Mouse (Mus musculus) splenic B cell, adult 2 months (primary cell): ENCODE measurements around the gene Ect2.

Experiments used
- DNase-seq: peaks from one replicate; pipeline ENCODE4 v3.0.0-alpha.2; 2011; ENCODE audit warnings: low read depth, low spot score
- H3K27me3 ChIP-seq: 2 replicates; pipeline ENCODE4 v1.6.1; 2012; ENCODE audit warnings: mild to moderate bottlenecking, low read length, moderate library complexity, mixed read lengths; ENCODE audit not compliant: control insufficient read depth, poor library complexity, insufficient read depth, severe bottlenecking
- H3K36me3 ChIP-seq: 2 replicates; pipeline ENCODE4 v1.6.1; 2012; ENCODE audit warnings: mild to moderate bottlenecking, low read length, moderate library complexity, mixed read lengths; ENCODE audit not compliant: control insufficient read depth, poor library complexity, insufficient read depth, severe bottlenecking

Gene Ect2

DNA sequence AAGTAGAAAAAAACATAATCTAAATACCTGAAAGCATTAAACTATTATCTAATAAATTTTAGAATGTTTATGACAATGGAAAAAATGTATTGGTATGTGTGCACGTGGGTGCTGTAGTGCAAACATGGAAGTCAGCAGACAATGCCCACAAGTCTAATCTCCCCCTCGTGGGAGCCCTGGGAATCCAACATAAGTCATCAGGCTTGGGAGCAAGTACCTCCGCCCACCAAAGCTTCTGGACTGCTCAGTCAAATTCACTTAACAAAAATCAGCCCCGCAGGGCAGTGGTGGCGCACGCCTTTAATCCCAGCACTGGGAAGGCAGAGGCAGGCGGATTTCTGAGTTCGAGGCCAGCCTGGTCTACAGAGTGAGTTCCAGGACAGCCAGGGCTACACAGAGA, 13.6 kb downstream of the Ect2 start:
- DNase-seq: no peak
- Histone ChIP-seq H3K27me3 (no peaks in the 10 kb centered on the region), H3K36me3 (peaks cover 2% of the 10 kb centered on the region; the same call in 1 of the 2 replicates)

- 0 out of 2 replicates have a peak, but pooled peaks cover 1% of the 10 kb centered on the region for H3K36me3 ChIP-seq
- no peaks in the 10 kb centered on the region for H3K27me3 ChIP-seq
- DNase-seq: no peak
These were observed 31.7 kb downstream of the Ect2 start for GRCm38 (mm10) chr3:27121864-27122450.

DNA sequence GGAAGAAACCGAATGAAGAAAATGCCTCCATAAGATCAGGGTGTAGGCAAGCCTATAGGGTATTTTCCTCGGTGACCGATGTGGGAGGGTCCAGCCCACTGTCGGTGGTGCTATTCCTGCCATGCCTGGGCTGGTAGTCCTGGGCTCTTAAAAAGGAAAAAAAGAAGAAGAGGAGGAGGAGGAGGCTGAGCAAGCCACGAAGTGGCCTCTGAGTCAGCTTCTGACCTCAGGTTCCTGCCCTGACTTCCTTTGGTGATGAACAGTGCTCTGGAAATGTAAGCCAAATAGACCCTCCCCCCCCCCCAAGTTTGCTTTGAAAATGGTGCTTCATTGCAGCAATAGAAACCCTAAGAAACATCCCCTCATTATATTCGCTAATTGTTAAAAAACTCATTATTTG, 32.7 kb downstream of the Ect2 start:
- Histone ChIP-seq H3K36me3 (0 out of 2 replicates have a peak, but pooled peaks cover 1% of the 10 kb centered on the region), H3K27me3 (no peaks in the 10 kb centered on the region)
- DNase-seq: no peak

DNA sequence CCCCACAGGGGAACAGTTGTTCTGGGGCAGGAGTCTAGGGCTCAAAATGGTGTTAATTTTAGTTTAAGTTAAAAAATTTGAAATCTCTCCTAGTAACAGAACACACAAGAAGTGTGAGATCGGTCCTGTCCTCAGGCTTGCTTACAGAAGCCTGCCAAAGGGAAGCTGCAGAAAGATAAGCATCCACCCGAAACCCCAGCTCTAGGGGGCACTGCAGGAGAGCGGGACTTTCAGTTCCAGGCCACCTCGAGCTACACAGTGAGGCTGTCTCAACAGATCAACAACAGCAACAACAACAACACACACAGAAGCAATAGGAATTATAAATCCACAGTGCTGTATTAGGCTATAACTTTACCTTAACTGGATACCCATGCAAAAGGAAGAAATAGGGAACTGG, 35.5 kb downstream of the Ect2 start:
- Histone ChIP-seq H3K36me3 (no peaks in the 10 kb centered on the region), H3K27me3 (no peaks in the 10 kb centered on the region)
- DNase-seq: peak; percentile 5

DNA sequence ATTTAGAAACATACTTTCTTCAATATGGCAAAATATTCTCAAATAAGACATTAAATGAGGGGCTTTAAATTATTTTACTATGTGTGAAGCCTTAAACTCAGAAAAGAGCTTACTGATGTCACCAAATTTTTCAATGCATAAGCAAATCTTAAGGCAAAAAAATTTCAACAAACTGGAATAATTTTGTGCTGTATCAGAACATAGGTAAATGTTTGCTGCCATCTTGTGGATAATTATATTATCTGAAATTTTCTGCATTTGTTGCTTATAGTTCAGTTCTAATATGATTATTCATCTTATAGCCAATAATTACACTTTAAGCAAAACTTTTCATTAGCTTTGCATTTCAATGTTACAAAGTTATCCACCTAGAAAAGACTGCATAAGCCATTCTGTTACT, 42.8 kb downstream of the Ect2 start:
- Histone ChIP-seq H3K36me3 (no peaks in the 10 kb centered on the region), H3K27me3 (no peaks in the 10 kb centered on the region)
- DNase-seq: peak; percentile 17

GRCm38 (mm10) chr3:27109109-27109508, 44.6 kb downstream of the Ect2 start:
- Histone ChIP-seq H3K36me3 (no peaks in the 10 kb centered on the region), H3K27me3 (no peaks in the 10 kb centered on the region)
- no peak for DNase-seq

DNA sequence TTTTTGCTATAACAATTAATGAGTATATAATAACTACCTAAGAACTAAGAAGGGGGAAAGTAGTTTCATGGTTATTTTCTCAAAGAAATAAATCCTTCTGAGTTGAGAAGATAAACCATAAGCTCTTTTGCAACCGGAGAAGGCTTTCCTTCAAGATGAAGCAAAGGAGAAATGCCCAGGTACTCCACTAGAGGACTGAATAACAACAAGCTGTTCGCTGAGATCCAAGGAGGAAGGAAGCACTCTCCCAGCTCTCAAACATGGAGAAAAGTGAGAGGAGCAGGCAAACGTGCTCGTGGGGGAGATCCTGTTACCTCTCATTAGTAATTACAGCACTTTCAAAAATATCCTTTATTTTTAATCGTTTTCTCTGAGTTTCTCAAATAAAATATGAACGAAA, 46.5 kb downstream of the Ect2 start:
- DNase-seq: no peak
- Histone ChIP-seq H3K36me3 (no peaks in the 10 kb centered on the region), H3K27me3 (no peaks in the 10 kb centered on the region)

- Histone ChIP-seq H3K36me3 (0 out of 2 replicates have a peak, but pooled peaks cover 2% of the 10 kb centered on the region), H3K27me3 (no peaks in the 10 kb centered on the region)
- no peak for DNase-seq
These were observed 50.7 kb downstream of the Ect2 start for GRCm38 (mm10) chr3:27102965-27103364.

DNA sequence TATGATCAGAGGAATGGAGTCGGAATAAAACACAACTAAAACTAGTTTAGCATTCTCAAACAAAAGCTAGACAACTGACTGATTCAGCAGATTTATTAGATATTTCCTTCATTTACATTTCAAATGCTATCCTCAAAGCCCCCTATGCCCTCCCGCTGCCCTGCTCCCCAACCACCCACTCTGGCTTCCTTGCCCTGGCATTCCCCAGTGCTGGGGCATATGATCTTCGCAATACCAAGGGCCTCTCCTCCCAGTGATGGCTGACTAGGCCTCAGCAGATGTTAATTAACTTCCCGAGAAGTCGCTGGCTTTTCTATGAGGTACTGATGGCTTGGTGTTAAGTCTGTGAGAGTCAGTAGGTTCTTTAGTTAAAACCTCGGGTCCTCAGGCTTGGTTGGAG, 55.0 kb downstream of the Ect2 start:
- Histone ChIP-seq H3K27me3 (no peaks in the 10 kb centered on the region), H3K36me3 (0 out of 2 replicates have a peak, but pooled peaks cover 2% of the 10 kb centered on the region)
- DNase-seq: no peak

- no peak for DNase-seq
These were observed 67.5 kb downstream of the Ect2 start for GRCm38 (mm10) chr3:27086221-27086620.

DNA sequence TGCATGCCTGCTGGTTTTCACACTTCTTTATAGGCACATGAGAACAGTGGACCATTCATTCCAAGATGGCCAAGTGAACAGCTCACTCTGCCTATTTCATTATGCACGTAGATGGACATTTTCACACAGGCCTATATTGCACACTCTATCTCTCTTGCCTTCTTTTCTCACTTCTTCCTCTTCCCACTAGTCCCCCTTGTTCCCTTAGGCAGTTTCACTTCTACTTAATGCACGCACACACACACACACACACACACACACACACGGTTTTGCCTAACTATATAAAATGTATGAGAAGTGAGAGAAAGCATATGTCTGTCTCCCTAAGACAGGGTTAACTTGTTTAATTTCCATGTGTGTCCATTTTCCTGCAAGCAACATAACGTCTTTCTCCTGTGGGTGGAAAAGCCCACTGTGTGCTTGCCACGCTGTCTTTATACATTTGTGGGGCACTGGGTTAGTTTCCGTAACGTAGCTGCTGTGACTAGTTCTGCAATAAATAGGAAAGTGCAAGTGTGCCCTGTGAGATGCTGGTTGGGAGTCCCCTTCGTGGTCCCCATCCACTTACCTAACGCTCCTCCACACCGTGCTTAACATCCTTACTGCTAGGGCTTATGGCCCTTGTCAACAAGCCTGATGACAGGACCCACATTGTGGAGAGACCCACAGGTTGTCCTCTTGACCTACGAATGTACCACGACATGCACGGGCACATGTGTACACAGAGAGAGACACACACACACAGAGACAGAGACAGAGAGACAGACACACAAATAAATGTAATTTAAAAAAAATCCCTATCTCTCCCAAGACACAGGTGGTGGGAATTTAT, 72.2 kb downstream of the Ect2 start:
- peak; percentile 22 for DNase-seq
- Histone ChIP-seq H3K36me3 (no peaks in the 10 kb centered on the region), H3K27me3 (no peaks in the 10 kb centered on the region)

More at GRCm38 (mm10) chr3:27086221-27086620, 67.5 kb downstream of the Ect2 start:
- H3K36me3 ChIP-seq: no peaks in the 10 kb centered on the region
- H3K27me3 ChIP-seq: no peaks in the 10 kb centered on the region

- Histone ChIP-seq H3K36me3 (no peaks in the 10 kb centered on the region), H3K27me3 (no peaks in the 10 kb centered on the region)
- no peak for DNase-seq
These were observed 73.5 kb downstream of the Ect2 start for GRCm38 (mm10) chr3:27080061-27080770.

DNA sequence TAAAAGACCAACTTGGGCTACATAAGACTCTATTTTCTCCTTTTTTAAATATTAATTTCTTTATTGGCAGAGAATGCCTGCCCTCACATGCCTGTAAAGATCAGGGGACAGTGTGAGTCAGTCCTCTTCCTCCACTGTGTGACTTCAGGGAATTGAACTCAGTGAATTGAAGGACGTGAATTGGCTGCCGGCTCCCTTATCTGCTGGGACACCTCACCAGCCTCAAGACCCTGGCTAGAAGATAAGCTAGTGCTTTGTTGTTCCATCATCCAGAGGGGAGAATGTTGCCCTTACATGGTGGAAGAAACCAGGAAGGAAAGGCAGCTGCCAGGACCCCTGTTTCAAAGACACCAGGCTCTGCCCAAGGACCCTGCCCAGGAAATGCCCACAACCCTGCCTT, 79.8 kb downstream of the Ect2 start:
- H3K27me3 ChIP-seq: no peaks in the 10 kb centered on the region
- no peak for DNase-seq
- no peaks in the 10 kb centered on the region for H3K36me3 ChIP-seq

DNA sequence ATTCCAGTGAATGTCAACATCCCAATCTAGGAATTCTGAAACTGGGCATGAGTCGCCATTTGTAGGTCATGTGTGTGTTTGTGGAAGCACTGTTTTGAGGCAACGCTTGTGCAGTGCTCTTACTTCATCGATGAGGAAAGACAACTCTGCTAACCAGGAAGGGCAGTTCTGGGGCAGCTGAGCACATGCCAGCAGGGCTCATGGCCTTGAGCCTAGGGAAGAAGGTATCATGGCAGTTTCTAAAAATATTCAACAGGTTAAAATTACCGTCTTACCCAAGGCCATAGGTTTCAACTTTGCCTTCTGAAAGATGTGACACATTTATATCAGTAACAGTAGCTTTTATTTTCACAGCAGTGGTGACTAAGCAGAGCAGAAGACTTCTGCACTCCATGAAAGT, 82.0 kb downstream of the Ect2 start:
- no peak for DNase-seq
- no peaks in the 10 kb centered on the region for H3K27me3 ChIP-seq
- no peaks in the 10 kb centered on the region for H3K36me3 ChIP-seq

GRCm38 (mm10) chr3:27070340-27070739, 83.3 kb downstream of the Ect2 start:
- no peak for DNase-seq

More at GRCm38 (mm10) chr3:27070340-27070739, 83.3 kb downstream of the Ect2 start:
- no peaks in the 10 kb centered on the region for H3K36me3 ChIP-seq
- no peaks in the 10 kb centered on the region for H3K27me3 ChIP-seq
